Mouse (Mus musculus): ENCODE data around the gene Kazn. TPM values are rescaled to one million over a fixed set of nuclear protein-coding genes. Genes with fewer than 3 reads are reported as not detected.
A peak's percentile ranks its signal among the peaks of the same experiment; 100 is the strongest.

Gene Kazn
- total RNA-seq, 4 experiments from 2014 or later, result 91.5 to 107 (median 100) TPM

DNA sequence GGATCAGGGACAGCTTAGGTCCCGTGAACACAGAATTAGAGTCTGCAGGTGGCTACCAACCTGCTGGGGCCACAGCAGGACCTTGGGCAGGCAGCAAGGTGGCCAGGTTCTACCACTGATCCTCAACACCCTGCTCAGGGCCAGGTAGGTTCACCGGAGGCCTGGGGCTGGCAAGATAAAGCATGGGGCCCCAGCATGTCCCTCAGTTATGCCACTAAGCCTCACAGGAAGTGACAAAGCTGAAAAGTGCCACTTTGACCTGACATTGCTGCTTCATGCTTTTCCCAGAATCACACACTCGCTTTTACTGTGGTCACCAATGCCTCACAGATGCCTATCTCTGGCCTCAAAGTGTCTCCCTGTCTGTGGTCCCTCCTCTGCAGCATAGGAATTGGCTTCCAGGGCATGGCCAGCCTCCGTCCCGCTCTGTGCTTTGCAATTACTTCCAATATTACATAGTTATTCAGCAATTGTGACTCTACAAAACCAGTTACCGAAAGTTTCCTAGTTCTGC, 111.9 kb downstream of the Kazn start:
- DNase-seq (ENCODE audit: low spot score in 2 of 2), result no peak

- no peak for DNase-seq (ENCODE audit: low spot score in 2 of 2)
These were observed 112.4 kb downstream of the Kazn start for GRCm38 (mm10) chr4:142126641-142127274.

- no peak for DNase-seq (ENCODE audit: low spot score in 2 of 2)
These were observed 118.0 kb downstream of the Kazn start for GRCm38 (mm10) chr4:142121164-142121563.

DNA sequence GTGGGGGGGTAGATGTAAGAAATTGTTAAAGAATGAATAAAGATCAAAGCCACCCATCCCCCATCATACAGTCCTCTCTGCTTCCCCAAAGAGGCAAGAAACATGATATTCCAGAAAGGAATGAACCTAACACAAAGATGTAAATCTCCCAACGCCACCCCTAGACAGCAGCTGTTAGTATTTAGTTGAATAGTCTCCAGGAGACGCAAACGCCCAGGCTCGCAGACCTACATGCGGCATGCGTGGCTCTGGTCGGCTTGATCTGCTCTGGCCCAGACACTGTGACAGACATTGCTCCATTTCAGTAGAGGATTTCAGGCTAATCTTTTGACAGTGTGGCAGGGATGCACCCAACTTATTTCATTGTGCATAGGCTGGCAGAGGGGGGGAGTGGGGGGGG, 120.7 kb downstream of the Kazn start:
- DNase-seq (ENCODE audit: low spot score in 2 of 2), result no peak

DNA sequence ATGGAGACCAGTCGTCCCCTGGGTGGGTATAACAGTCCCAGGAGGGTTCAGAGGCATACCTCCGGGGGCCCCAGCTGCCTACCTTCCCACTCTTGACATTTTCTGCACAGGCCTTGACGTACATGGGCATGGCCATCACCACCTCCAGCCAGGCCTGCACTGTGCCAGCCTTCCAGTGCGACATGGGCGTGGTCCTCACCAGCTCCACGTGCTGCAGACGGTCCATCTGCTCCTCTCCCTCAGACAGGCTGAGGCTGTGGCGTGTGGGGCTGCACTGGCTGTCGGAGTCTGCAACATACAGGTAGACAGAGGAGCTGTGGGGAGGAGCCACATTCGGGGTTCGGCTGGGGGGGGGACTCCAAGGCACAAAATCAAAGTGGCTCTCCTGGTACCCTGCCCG, 121.2 kb downstream of the Kazn start:
- DNase-seq (ENCODE audit: low spot score in 2 of 2), result no peak

DNA sequence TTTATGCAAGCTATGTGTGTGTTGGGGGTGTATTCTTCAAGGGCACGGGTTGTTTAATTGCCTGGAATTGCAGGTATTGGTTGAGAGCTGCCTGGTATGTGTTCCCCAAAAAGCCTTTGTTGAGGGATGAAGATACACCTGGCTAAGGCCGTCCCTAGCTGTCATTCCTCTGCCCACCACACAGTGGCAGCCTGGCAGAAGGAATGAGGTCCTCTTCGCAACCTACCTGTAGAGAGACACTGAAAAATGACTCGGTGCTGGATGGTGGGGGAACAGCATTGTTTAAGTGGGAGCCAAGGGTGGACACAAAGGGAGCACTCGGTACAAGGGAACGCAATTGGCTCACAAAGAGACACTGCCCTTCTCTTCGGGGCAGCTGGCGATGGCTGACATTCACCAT, 125.9 kb downstream of the Kazn start:
- peak in 1 of 2 experiments; percentile 32 for DNase-seq (ENCODE audit: low spot score in 2 of 2)

DNA sequence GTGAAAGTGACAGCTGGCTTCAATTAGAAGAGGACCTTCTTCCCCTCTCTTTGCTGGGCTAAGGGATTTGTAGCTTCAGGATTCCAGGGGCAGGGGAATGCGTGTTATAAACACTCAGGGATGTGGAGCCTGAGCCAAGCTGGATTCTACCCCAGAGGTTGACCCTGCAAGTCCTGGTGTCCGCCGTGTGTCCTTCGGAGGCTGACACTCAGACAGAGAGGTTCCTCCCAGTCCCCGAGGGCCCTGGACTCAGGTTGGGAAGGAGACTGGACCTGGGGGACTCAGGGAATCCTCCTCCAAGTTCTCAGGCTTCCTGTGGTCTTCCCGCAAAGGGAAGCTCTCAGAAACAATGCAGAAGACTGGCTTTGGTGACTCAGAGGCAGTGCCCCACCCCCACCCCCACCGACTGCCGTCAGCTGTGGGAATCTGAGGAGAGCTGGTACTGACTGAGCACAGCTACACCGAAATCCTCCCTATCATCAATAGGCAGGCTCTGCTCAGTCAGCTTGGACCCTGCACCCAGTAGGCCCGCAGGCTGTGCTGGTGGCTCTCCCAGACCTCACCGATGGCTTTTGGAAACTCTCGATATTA, 136.0 kb downstream of the Kazn start:
- DNase-seq (ENCODE audit: low spot score in 2 of 2), result no peak

DNA sequence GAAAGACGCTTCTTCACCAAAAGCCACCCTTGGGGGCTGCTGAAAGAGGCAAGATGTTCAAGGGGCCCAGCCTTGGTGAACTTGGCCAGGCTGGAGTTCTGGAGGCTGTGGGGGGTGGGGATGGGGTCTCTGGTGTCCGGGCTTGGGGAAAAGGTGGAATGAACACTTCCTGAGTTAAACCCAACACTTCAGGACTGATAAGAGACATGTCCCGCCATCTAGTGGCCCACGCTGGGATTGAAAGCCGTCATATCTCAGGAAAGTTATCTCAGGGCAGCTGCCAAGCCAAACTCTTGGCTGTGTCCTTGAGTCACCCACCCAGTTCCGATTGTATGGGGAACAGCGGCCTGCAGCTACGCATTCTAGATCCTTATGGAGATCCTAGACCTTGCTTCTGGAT, 140.9 kb downstream of the Kazn start:
- peak in 1 of 2 experiments; percentile 80 for DNase-seq (ENCODE audit: low spot score in 2 of 2)

- no peak for DNase-seq (ENCODE audit: low spot score in 2 of 2)
These were observed 141.3 kb downstream of the Kazn start for GRCm38 (mm10) chr4:142097871-142098270.

DNA sequence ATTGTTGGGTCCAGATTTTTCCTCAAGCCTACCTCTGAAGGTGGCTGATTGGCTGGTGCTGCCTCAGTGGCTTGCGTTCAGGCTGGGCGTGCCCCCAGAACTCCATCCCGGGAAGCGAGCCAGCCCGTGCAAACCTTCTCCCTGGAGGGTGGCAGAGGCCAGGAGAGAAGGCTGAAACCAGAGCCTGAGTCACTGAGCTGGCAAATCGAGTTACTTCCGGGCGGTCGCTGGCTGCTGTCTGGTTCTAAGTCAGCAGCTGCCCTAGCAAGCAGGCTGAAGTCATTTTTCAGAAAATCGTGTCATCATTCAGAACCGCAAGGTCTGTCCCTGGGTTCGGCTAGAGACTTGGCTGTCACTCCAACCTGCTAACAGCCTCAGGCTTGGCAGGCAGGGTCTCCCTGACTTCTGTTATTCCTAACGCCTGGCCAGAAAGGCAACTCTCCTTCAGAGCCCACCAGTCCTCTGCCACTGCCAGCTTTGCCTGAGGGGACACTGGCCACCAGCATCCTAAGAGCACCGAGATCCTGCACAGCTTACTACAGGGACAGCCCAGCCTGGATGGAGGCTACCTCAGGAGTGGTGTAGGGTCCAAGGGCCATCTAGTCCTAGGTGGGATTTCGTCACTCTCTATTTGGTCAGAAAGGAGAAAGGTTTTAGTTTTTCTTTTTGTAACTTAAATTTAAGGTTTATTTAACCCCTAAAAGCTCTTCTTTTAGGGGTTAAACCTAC, 143.5 kb downstream of the Kazn start:
- DNase-seq (ENCODE audit: low spot score in 2 of 2), result no peak

DNA sequence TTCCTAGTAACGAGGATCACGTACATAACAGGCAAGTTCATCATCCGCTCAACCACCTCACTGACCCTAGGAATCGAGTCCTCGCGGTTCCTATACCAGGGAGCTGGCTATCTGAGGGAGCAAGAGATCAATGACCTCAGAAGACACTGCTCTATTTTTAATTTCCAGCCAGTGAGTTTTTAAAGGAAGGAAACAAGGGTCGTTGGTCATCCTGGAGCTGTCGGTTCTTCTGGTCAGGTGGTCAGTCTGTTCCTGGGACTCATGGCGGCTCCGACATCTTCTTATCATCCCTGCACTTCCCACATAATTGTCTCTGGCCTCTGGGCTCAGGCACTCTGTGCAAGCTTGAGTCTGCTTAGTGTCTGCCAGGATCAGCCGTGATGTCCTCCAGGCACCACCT, 144.8 kb downstream of the Kazn start:
- no peak for DNase-seq (ENCODE audit: low spot score in 2 of 2)

DNA sequence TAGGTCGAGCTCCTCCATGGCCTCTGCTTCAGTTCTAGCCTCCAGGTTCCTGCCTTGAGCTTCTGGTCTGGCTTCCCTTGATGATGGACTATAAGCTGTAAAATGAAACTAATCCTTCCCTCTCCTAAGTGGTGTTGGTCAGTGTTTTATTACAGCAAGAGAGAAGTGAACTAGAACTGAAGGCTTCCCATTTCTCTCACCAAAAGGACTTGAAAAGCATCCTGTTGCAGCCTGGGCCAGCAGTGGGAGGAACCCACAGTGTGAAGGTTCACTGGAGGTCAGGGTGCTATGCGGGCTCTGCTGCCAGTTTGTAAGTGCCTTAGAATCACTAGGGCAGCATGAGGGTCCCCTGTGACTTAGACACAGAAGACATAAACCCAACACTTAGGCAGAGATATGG, 148.1 kb downstream of the Kazn start:
- no peak for DNase-seq (ENCODE audit: low spot score in 2 of 2)

- DNase-seq (ENCODE audit: low spot score in 2 of 2), result no peak
These were observed 149.2 kb downstream of the Kazn start for GRCm38 (mm10) chr4:142089966-142090365.

GRCm38 (mm10) chr4:142088836-142089235, 150.4 kb downstream of the Kazn start:
- no peak for DNase-seq (ENCODE audit: low spot score in 2 of 2)

DNA sequence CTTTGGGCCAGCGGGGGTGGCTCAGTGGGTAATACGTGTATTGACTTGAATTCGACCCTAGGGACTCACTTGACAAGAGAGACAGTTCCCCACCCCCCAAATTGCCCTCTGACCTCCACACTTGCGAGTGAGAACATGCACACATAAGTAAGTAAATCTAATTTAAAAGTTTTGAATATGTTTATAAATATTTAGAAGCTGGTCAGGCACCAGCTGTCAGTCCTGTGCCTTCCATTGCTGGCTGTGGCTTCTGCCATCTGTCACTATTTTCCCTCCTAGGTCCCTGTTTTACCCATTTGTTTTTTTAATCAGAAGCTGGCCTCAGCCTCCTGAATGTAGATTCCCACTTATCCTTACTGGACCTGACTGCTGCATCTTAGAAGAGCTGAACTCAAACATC, 150.8 kb downstream of the Kazn start:
- no peak for DNase-seq (ENCODE audit: low spot score in 2 of 2)

- DNase-seq (ENCODE audit: low spot score in 2 of 2), result no peak
These were observed 154.2 kb downstream of the Kazn start for GRCm38 (mm10) chr4:142084936-142085563.

DNA sequence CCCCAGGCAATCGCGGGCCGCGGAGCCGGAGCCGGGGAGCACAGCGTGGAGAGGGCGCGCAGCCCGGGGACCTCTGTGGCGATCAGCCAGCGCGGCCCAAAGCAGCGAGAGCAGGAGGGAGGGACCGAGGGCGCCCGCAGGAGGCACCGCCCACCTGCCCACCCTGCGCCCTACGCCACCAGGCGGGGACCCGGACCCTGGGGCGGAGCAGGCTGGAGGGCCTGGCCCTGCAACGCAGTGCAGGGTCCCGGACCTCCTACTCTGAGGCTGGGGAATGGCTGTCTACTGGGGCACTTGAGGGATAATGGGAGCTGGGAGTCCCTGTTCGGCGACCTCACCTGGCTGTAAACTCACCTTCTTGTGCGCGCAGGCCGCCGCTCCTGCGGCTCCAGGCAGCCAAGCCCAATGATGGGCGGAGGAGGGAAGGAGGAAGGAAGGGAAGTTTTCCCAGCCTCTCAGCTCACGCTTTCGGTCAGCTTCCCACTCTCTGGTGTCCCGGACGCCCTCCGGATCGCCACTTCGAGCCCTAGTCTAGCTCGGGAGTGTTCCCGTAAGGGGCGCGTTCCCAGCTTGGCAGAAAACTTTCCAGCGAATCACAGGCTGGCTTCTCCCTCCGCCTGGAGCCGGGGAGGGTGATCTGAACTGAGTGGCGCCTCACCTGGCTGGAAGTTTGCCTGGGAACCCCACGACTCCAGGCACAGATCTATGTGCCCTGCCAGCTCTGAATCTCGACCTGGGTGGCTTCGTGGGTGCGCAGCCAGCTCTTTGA, 154.9 kb downstream of the Kazn start, which contains the start of gene Tmem51:
Gene Tmem51 (minus strand): TSS at position 174 of the 769 bp plus-strand sequence.
- DNase-seq (ENCODE audit: low spot score in 2 of 2), result no peak

DNA sequence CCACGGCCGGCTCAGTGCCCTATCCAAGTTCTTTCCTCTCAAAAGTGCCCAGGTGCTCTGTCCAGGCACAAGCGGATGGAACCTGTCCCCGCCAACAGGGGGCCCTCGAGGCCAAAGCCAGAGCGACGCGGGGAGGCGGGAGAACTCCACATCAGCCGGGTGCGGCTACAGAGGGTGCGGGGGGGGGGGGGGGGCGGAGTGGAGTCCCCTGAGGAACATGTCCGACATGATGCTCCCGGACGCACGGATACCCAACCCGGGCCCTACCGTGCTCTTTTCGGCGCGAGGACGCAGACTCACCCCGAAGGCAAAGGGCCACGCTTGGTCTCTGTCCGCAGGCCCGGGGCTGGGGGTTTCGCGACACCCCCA, 155.5 kb downstream of the Kazn start:
- DNase-seq (ENCODE audit: low spot score in 2 of 2), result no peak

DNA sequence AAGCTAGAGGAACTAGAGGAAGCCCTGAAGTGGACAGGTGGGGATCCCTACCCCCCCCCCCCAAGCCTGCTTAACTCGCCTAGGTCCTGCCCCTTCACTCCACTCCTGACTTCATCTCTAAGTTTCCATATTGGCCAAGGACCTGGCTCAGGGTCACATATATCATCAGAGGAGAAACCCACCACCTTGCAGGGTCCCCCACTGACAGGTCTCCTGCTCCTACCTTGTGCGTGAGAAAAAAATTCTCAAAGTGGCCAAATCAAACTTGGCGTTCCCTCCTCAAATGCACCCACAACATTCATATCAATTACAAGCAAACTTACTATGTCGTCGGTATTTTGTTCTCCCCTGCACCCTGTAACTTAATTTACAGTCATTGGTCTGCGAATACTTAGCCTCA, 156.0 kb downstream of the Kazn start:
- DNase-seq (ENCODE audit: low spot score in 2 of 2), result no peak

DNA sequence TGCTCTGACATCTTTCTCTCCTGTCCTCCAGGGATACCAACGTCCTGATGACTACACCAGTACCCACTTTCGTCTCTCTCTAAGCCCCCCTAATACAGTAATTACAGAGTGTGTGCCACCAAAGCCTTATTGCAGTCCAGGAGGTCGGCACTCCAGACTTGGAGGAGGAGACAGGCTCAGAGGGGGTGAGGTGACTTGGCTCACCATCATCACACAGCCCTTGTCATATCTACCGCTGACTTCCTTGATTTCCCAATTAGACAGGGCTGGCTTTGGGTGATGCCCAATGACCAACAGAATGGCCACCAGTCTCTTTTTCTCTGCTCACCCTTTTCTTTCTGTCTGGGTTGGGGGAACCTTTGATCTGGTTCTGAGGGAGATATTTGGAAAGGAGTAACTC, 156.5 kb downstream of the Kazn start:
- DNase-seq (ENCODE audit: low spot score in 2 of 2), result no peak

- no peak for DNase-seq (ENCODE audit: low spot score in 2 of 2)
These were observed 157.4 kb downstream of the Kazn start for GRCm38 (mm10) chr4:142081631-142082283.

All from left cerebral cortex, adult 8-10 months (tissue).